Mouse (Mus musculus) heart, embryonic 10.5 days (tissue): ENCODE results near the gene Fsip1. TPM values are rescaled to one million over a fixed set of nuclear protein-coding genes. Genes with fewer than 3 reads are reported as not detected.
"Not testable (repeated sequence)": the region's sequence is repeated elsewhere in the genome, so short reads cannot be mapped to it uniquely, and the experiment has no call there.

Source experiments
- DNase-seq: peaks from one replicate; pipeline ENCODE4 v3.0.0-alpha.2; 2017; ENCODE audit warnings: low spot score
- H3K27ac ChIP-seq: fragments of 300-500 bp; sonication (generic); 2 replicates; pipeline ENCODE4 v1.5.1; 2016; ENCODE audit warnings: mild to moderate bottlenecking
- H3K27me3 ChIP-seq: fragments of 300-500 bp; sonication (generic); 2 replicates; pipeline ENCODE4 v1.6.1; 2016; ENCODE audit warnings: mild to moderate bottlenecking; ENCODE audit not compliant: poor library complexity, insufficient read depth, severe bottlenecking
- H3K36me3 ChIP-seq: fragments of 300-500 bp; sonication (generic); 2 replicates; pipeline ENCODE4 v1.6.1; 2016; ENCODE audit warnings: mild to moderate bottlenecking, moderate library complexity
- H3K4me1 ChIP-seq: fragments of 300-500 bp; sonication (generic); 2 replicates; pipeline ENCODE4 v1.6.1; 2016; ENCODE audit warnings: mild to moderate bottlenecking
- H3K4me3 ChIP-seq: fragments of 300-500 bp; sonication (generic); 2 replicates; pipeline ENCODE4 v1.5.1; 2016; ENCODE audit warnings: mild to moderate bottlenecking, moderate library complexity
- H3K9me3 ChIP-seq: fragments of 300-500 bp; sonication (generic); 2 replicates; pipeline ENCODE4 v1.6.1; 2016; ENCODE audit warnings: mild to moderate bottlenecking, moderate library complexity
- WGBS: fragments of 180-500 bp; shearing (Covaris S2); methylation state at CpG from one replicate; pipeline ENCODE4 v1.1.7; 2016; 5-methylcytosine and 5-hydroxymethylcytosine counted together
- polyA plus RNA-seq: library from polyadenylated mRNA; unstranded; fragments of >200 nt; fragmentation: Nextera tagmentation; extraction: Ambion mirVana; gene quantifications from 2 replicates; pipeline ENCODE4 v1.2.1, GENCODE M21; 2016

The Fsip1 gene
- polyA plus RNA-seq: 0.18 and 0.59 TPM in 2 replicates

DNA sequence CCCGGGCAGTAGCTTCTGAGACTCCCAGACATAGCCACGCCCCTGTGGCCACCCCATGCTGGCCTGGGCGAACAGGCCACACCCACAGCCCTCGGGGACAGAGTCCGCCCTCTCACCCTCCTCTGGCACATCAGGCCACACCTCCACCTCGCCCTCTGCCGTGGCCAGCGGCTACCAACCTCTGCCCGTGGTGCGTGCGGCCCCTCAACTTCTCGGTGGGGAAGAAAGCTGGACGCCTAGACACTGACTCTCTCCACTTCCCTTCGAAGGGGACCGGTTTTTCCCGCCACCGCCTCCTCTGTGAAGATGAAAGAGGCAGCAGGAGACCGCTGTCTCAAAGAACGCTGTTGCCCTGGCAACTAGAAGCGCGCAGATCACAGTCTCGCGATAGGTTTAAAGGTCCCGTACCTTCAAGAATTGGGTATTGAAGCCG, at the start of gene Fsip1:
Gene Fsip1, minus strand, starts transcription at position 346 of the 433 bp plus-strand sequence.
- Histone ChIP-seq H3K36me3 (no peaks in the 10 kb centered on the region), H3K4me3 (peak within 1 kb of the TSS; percentile 67), H3K9me3 (no peaks in the 10 kb centered on the region), H3K27ac (0 out of 2 replicates have a peak within 1 kb of the TSS, but pooled peaks have one; percentile 52), H3K4me1 (0 out of 2 replicates have a peak, but pooled peaks cover 5% of the 10 kb centered on the region), H3K27me3 (no peaks in the 10 kb centered on the region; the same call in 1 of the 2 replicates)
- WGBS: 2% methylated on average over 25 of the region's 25 CpGs
- peak; percentile 92 for DNase-seq

DNA sequence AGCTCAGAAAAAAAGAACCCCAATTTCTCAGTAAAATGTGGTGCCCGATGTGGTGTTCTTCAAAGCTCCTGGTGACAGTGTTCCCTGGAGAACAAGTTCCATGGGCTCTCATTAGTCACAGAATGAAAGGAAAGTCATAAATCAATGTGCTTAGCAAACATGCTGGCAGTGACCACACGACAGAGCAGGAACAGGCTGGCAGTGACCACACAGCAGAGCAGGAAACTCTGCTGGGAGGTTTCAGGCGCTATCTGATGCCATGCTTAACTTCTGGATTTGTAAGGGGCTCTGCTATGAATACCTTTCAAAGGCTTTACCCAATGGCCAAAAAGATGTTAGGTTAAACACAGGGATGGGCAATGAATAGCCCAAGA, 49.7 kb upstream of the Fsip1 start:
- H3K9me3 ChIP-seq: no peaks in the 10 kb centered on the region

DNA sequence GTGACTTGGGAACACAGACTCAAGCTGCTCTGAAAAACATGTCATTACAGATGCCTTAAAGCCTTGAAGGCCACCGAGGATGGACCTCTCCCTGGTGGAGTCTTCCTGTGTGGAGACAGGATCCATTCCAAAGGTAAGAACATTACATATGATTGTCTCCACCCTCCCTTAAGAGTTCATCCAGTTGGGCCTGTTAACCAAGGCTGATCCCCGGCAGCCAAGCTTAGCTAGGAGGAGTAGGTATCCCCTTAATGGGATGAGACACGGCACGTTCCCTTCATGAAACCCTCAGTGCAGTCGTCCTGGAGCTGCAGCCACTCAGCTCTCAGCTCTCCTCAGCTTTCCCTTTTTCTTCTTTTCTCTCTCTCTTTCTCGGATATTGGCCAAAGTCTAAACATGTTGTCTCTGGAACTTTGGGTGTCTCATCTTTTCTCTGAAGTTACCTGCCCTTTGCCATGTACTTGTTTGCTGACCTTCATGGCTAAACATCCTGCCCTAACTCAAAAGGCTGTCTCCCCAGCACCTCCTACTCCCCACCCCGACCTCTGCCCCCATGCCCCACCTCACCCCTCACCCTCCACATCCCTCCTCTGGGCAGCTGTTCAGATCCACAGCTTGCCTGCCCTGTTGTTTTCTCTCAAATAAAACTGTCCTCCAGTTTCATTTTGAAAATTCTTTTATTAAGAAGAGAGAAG, 49.2 kb upstream of the Fsip1 start:
- Histone ChIP-seq H3K4me1 (no peaks in the 10 kb centered on the region), H3K27me3 (no peaks in the 10 kb centered on the region), H3K9me3 (no peaks in the 10 kb centered on the region), H3K36me3 (no peaks in the 10 kb centered on the region), H3K4me3 (no peak overlapping the region), H3K27ac (no peak overlapping the region)
- WGBS: 71% methylated on average over 7 of the region's 7 CpGs
- DNase-seq: no peak

More for the DNA sequence above, 49.7 kb upstream of the Fsip1 start:
- no peak overlapping the region for H3K4me3 ChIP-seq
- no peak overlapping the region for H3K27ac ChIP-seq
- 62% methylated on average over 3 of the region's 3 CpGs for WGBS
- H3K4me1 ChIP-seq: no peaks in the 10 kb centered on the region
- no peaks in the 10 kb centered on the region for H3K36me3 ChIP-seq
- no peak for DNase-seq
- H3K27me3 ChIP-seq: no peaks in the 10 kb centered on the region

DNA sequence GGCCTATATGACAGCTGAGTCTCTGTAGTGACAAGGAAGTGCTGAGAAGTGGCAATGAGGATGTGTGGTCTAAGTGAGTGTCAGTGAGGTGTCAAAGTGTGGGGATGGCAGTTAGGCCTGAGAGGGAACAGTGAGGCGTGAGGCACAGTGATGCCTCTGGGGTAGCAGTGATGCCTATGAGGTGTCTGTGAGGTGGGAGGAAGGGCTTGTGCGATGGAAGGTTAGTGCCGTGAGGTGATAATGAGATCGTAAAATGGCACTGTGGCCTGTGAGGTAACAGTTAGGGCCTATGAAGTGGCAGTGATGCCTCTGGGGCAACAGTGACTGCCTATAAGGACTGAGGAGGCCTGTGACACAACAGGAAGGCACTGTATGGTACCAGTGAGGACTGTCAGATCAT, 46.7 kb upstream of the Fsip1 start:
- Histone ChIP-seq H3K27ac (no peak overlapping the region), H3K9me3 (no peaks in the 10 kb centered on the region), H3K36me3 (no peaks in the 10 kb centered on the region), H3K4me1 (no peaks in the 10 kb centered on the region), H3K4me3 (no peak overlapping the region), H3K27me3 (no peaks in the 10 kb centered on the region)
- 67% methylated on average over 4 of the region's 4 CpGs for WGBS
- no peak for DNase-seq

DNA sequence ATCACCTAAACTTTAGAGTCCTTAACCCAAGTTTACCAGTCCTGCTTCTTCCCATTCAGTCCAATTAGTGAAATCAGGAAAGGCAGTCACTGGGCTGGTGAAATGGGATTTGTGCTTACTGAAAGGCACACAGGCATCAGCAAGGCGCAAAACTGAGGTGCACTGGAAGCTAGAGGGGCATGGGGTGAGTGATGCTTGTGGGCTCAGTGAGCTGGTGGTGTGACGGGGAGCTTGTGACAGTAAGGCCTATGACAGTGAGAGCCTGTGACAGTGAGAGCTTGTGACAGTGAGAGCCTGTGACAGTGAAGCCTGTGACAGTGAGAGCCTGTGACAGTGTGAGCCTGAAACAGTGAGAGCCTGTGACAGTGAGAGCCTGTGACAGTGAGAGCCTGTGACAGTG, 44.9 kb upstream of the Fsip1 start:
- Histone ChIP-seq H3K4me1 (no peaks in the 10 kb centered on the region), H3K4me3 (no peak overlapping the region), H3K36me3 (no peaks in the 10 kb centered on the region), H3K27ac (no peak overlapping the region), H3K27me3 (no peaks in the 10 kb centered on the region), H3K9me3 (no peaks in the 10 kb centered on the region)
- no peak for DNase-seq
- WGBS: 61% methylated on average over 2 of the region's 2 CpGs

DNA sequence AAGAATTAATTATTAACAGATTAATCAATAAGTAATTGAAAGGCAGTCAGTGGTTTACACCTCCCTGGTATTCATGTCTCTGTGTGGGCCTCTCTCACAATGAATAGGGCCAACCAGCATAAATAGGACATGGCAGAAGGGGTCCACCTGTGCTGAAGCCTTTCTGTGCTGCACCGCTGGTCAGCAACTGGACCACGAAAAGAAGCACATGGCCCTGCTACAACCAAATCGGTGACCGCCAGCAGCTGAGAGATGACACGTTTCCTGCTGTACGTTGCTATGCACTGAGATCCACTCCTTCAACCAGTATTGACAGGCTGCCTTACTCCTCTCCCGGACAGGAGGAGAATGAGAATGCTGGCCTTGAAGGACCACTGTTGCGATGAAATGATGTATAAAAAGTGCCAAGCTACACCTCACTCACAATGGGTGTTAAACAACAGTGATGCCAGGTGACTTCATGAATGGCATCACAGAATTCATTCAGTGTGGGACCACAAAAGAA, 44.3 kb upstream of the Fsip1 start:
- no peak overlapping the region for H3K4me3 ChIP-seq
- H3K27me3 ChIP-seq: no peaks in the 10 kb centered on the region
- H3K36me3 ChIP-seq: no peaks in the 10 kb centered on the region
- H3K4me1 ChIP-seq: no peaks in the 10 kb centered on the region
- DNase-seq: no peak
- no peak overlapping the region for H3K27ac ChIP-seq
- WGBS: 87% methylated on average over 8 of the region's 8 CpGs
- H3K9me3 ChIP-seq: no peaks in the 10 kb centered on the region

DNA sequence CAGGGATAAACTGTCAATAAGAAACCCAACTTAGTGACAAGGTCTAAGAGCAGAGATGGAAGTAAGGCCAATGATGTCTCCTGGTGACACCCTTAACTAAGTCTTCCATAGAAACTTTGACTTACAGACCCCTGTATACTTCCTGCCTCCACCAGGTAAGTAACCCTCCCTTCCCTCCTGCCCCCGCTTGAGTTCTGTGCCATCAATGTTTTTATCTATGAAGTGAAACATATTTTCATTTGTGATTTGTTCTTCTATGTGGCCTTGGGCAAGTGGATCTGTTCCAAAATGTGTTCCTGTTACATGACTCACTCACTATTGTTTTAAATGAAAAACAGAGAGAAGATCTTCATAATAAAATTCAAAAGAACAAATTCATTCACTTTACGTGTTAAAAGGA, 43.2 kb upstream of the Fsip1 start:
- H3K4me3 ChIP-seq: no peak overlapping the region
- H3K4me1 ChIP-seq: no peaks in the 10 kb centered on the region
- H3K27me3 ChIP-seq: no peaks in the 10 kb centered on the region
- no peaks in the 10 kb centered on the region for H3K9me3 ChIP-seq
- H3K27ac ChIP-seq: no peak overlapping the region
- no peak for DNase-seq
- no peaks in the 10 kb centered on the region for H3K36me3 ChIP-seq
- WGBS: 77% methylated on average over 2 of the region's 2 CpGs

DNA sequence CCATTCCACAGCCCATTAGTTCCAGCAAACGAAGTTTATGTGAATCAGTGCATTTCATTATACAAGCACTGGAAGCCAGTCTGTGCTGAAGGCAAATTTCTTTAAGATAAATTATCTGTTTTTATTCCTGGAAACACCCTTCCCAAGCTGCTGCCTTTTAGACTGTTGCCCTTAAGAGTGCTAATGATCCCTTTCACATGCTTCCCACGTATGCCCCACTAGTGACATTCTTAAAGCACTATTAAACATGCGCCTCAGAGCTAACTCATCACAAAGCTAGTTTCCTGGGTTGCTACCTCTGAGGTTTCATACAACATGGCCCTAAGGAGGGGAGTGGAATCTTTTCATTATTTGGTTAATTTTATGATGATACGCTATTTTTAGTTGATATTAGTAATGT, 41.8 kb upstream of the Fsip1 start:
- 80% methylated on average over 4 of the region's 4 CpGs for WGBS
- Histone ChIP-seq H3K9me3 (no peaks in the 10 kb centered on the region), H3K4me1 (no peaks in the 10 kb centered on the region), H3K27me3 (no peaks in the 10 kb centered on the region), H3K27ac (no peak overlapping the region), H3K36me3 (no peaks in the 10 kb centered on the region), H3K4me3 (no peak overlapping the region)
- DNase-seq: no peak

DNA sequence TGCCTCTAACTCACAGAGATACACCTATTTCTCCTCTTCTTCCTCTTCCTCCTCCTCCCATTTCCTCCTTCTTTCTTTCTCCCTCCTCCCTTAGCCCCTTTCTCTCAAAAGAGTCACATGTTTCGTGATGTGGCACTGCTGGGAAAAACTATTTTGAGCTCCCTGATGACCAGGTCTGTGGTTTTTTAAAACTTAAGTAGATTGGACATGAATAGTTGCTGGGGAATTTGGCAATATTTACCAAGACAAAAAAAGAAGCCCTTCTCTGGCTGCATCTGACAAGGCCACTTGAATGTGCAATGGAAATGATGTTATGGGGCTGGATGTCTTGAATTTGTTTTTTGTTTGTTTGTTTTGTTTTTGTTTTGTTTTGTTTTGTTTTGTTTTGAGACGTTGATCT, 41.2 kb upstream of the Fsip1 start:
- no peak overlapping the region for H3K4me3 ChIP-seq
- H3K27me3 ChIP-seq: no peaks in the 10 kb centered on the region
- no peak overlapping the region for H3K27ac ChIP-seq
- H3K36me3 ChIP-seq: no peaks in the 10 kb centered on the region
- WGBS: 76% methylated on average over 2 of the region's 2 CpGs
- no peak for DNase-seq
- H3K9me3 ChIP-seq: no peaks in the 10 kb centered on the region
- H3K4me1 ChIP-seq: no peaks in the 10 kb centered on the region

DNA sequence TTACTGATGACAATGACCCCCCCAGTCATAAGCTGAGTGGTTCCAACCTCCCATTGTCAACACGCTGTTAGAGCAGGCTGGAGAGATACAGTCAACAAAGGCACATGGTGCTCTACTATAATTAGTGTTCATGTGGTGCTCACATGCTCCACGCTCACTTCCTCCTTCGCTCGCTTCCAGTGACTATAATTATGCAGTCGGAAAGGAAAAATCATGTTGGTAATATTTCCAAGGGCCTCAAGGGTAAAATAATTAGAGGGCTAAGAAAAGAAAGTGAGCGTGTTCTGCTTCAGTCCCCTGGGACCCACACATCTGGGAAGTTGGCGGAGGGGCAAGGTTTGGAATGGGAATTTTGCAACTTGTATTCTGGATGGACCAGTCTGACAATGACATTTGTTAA, 38.7 kb upstream of the Fsip1 start:
- WGBS: 81% methylated on average over 7 of the region's 7 CpGs
- no peak overlapping the region for H3K4me3 ChIP-seq
- H3K36me3 ChIP-seq: no peaks in the 10 kb centered on the region
- no peaks in the 10 kb centered on the region for H3K9me3 ChIP-seq
- no peak for DNase-seq
- no peaks in the 10 kb centered on the region for H3K4me1 ChIP-seq
- H3K27me3 ChIP-seq: no peaks in the 10 kb centered on the region
- no peak overlapping the region for H3K27ac ChIP-seq

DNA sequence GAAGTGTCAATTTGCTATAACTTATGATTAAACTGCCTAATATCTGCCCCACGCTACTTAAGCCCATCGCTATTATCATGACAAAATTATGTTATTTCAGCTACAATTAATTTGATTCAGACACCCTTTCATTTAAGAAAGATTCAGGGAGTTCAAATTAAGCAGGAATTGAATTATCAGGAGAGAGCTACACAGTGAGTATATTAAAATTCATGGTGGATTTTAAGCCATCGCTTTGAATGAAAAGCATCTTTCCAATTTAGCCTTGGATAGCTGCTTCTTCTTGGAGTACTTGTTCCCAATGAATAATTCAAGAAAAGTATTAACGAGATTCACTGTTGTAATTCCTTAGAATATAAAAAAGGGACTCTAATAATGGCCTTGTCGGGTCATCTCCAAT, 36.8 kb upstream of the Fsip1 start:
- H3K4me3 ChIP-seq: no peak overlapping the region
- DNase-seq: no peak
- no peak overlapping the region for H3K27ac ChIP-seq
- H3K27me3 ChIP-seq: no peaks in the 10 kb centered on the region
- H3K36me3 ChIP-seq: no peaks in the 10 kb centered on the region
- H3K9me3 ChIP-seq: no peaks in the 10 kb centered on the region
- no peaks in the 10 kb centered on the region for H3K4me1 ChIP-seq
- WGBS: 84% methylated on average over 5 of the region's 5 CpGs

DNA sequence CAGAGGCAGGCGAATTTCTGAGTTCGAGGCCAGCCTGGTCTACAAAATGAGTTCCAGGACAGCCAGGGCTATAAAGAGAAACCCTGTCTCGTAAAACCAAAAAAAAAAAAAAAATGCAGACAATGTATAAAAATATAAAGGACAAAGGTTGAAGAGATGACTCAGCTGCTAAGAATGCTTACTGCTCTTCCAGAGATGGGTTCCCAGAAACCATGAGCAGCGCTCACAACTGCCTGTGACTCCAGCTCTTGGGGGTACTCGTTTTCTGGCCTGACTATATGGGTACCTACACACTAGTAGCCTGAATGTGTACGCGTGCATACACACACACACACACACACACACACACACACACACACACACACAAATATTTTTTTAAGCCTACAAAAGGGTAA, 32.3 kb upstream of the Fsip1 start:
- H3K9me3 ChIP-seq, H3K36me3 ChIP-seq, H3K4me3 ChIP-seq, H3K27me3 ChIP-seq, DNase-seq, H3K27ac ChIP-seq, H3K4me1 ChIP-seq: not testable (repeated sequence)
- 80% methylated on average over 7 of the region's 7 CpGs for WGBS

DNA sequence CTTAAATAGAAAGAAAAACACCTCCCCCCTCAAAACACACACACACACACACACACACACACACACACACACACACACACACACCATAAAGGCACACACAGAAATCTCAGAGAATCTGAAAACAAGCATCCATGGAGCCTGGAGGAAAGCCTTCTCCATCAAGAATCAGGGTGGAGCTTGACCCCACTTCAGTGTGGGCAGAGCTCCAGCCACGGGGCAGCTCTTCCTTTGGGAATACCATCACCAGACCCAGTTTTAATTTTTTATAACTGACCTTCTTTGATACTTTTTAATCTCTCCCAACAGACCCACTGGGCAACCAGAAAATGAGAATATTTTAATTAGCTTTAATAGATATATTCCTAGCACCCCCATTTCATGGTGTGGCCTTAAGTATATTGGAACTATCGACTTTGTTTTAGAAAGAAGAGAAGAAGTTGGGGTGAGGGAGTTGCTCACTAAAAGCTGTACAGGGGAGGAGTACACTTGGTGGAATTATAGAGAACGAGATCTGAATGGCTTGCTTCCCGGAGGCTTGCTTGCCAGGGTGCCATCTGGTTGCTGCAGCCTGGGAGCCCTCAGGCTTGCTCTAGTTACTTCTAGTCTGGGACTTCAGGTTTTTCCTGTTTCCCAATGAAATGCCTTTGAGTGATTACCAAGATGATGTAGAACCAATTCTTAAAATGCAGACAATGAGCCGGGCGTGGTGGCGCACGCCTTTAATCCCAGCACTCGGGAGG, 31.7 kb upstream of the Fsip1 start:
- H3K27ac ChIP-seq: no peak overlapping the region

More for the DNA sequence above, 31.7 kb upstream of the Fsip1 start:
- DNase-seq: no peak
- 90% methylated on average over 9 of the region's 9 CpGs for WGBS
- Histone ChIP-seq H3K36me3 (no peaks in the 10 kb centered on the region), H3K9me3 (no peaks in the 10 kb centered on the region), H3K4me3 (no peak overlapping the region), H3K4me1 (no peaks in the 10 kb centered on the region), H3K27me3 (no peaks in the 10 kb centered on the region)
